Mouse (Mus musculus): ENCODE data around the gene Ino80b. TPM values are rescaled to one million over a fixed set of nuclear protein-coding genes. Genes with fewer than 3 reads are reported as not detected.

The Ino80b gene
- polyA plus RNA-seq, 1 experiment from 2014 or later = 13.3 TPM

- ATAC-seq (ENCODE audit: insufficient read depth) (no peak), DNase-seq (no peak)
- no peaks in the 10 kb centered on the region for H3K9me3 ChIP-seq (ENCODE audit: low read depth, low read length)
- H3K4me2 ChIP-seq = no peak overlapping the region
- no peak overlapping the region for H3K4me3 ChIP-seq (ENCODE audit: low read depth, low read length)
- no peak overlapping the region for H3K27ac ChIP-seq (ENCODE audit: low read depth)
- no peak for TF ChIP-seq CTCF (IDR thresholded peaks at IDR 0.05; ENCODE audit: low read depth)
- H3K27me3 ChIP-seq (ENCODE audit: insufficient read depth, low read length) = no peaks in the 10 kb centered on the region
- H3K9ac ChIP-seq = no peak overlapping the region
- 87% methylated on average over 13 of the region's 13 CpGs for WGBS
- H3K4me1 ChIP-seq (ENCODE audit: insufficient read depth) = peaks cover 10% of the 10 kb centered on the region
- peaks cover 31% of the 10 kb centered on the region for H3K36me3 ChIP-seq (ENCODE audit: insufficient read depth)
Observed at GRCm38 (mm10) chr6:83117616-83118015, 7.6 kb downstream of the Ino80b start.

GRCm38 (mm10) chr6:83117165-83117438 is 8.1 kb downstream of the Ino80b start:
- H3K9ac ChIP-seq = no peak overlapping the region
- H3K27me3 ChIP-seq (ENCODE audit: insufficient read depth, low read length) = no peaks in the 10 kb centered on the region
- no peak for TF ChIP-seq CTCF (IDR thresholded peaks at IDR 0.05; ENCODE audit: low read depth)
- WGBS = 78% methylated on average over 4 of the region's 4 CpGs
- DNase-seq (no peak), ATAC-seq (ENCODE audit: insufficient read depth) (no peak)
- H3K36me3 ChIP-seq (ENCODE audit: insufficient read depth) = peaks cover 31% of the 10 kb centered on the region
- peak overlapping the region; percentile 89; the same call in 1 of the 2 replicates for H3K4me3 ChIP-seq (ENCODE audit: low read depth, low read length)
- H3K9me3 ChIP-seq (ENCODE audit: low read depth, low read length) = no peaks in the 10 kb centered on the region
- H3K27ac ChIP-seq (ENCODE audit: low read depth) = no peak overlapping the region
- H3K4me1 ChIP-seq (ENCODE audit: insufficient read depth) = peaks cover 10% of the 10 kb centered on the region
- H3K4me2 ChIP-seq = peak overlapping the region; percentile 91

GRCm38 (mm10) chr6:83116373-83117164 is 8.7 kb downstream of the Ino80b start:
- H3K4me1 ChIP-seq (ENCODE audit: insufficient read depth) = peaks cover 10% of the 10 kb centered on the region

GRCm38 (mm10) chr6:83115682-83116372 is 9.4 kb downstream of the Ino80b start:
- H3K9ac ChIP-seq = peak overlapping the region; percentile 85
- WGBS = under 1% methylated on average over 48 of the region's 48 CpGs
- peak; percentile 62 for ATAC-seq (ENCODE audit: insufficient read depth)

More at GRCm38 (mm10) chr6:83116373-83117164, 8.7 kb downstream of the Ino80b start:
- no peak for ATAC-seq (ENCODE audit: insufficient read depth)
- peak overlapping the region; percentile 84; the same call in 1 of the 2 replicates for H3K27ac ChIP-seq (ENCODE audit: low read depth)
- H3K36me3 ChIP-seq (ENCODE audit: insufficient read depth) = peaks cover 32% of the 10 kb centered on the region
- WGBS = 65% methylated on average over 11 of the region's 11 CpGs
- H3K4me2 ChIP-seq = peak overlapping the region; percentile 91
- H3K4me3 ChIP-seq (ENCODE audit: low read depth, low read length) = peak overlapping the region; percentile 89
- TF ChIP-seq CTCF (IDR thresholded peaks at IDR 0.05; ENCODE audit: low read depth) = no peak
- H3K9ac ChIP-seq = peak overlapping the region; percentile 85
- no peaks in the 10 kb centered on the region for H3K9me3 ChIP-seq (ENCODE audit: low read depth, low read length)
- no peaks in the 10 kb centered on the region for H3K27me3 ChIP-seq (ENCODE audit: insufficient read depth, low read length)
- DNase-seq = no peak

GRCm38 (mm10) chr6:83115011-83115671 is 10.1 kb downstream of the Ino80b start, which contains the start of gene Mogs:
Gene Mogs (plus strand): TSS chr6:83115496.
- Histone ChIP-seq H3K4me3 (ENCODE audit: low read depth, low read length) (peak within 1 kb of the TSS; percentile 89), H3K4me1 (ENCODE audit: insufficient read depth) (peaks cover 9% of the 10 kb centered on the region), H3K9me3 (ENCODE audit: low read depth, low read length) (no peaks in the 10 kb centered on the region), H3K4me2 (peak within 1 kb of the TSS; percentile 91), H3K27me3 (ENCODE audit: insufficient read depth, low read length) (no peaks in the 10 kb centered on the region), H3K27ac (ENCODE audit: low read depth) (peak within 1 kb of the TSS; percentile 84), H3K36me3 (ENCODE audit: insufficient read depth) (peaks cover 39% of the 10 kb centered on the region), H3K9ac (peak within 1 kb of the TSS; percentile 85)
- DNase-seq (peak; percentile 96), ATAC-seq (ENCODE audit: insufficient read depth) (peak; percentile 89)
- WGBS = 1% methylated on average over 56 of the region's 58 CpGs
- 0 out of 2 replicates have a peak, but pooled peaks have one; percentile 27 for TF ChIP-seq CTCF (IDR thresholded peaks at IDR 0.05; ENCODE audit: low read depth)

More at GRCm38 (mm10) chr6:83115682-83116372, 9.4 kb downstream of the Ino80b start:
- Histone ChIP-seq H3K36me3 (ENCODE audit: insufficient read depth) (peaks cover 38% of the 10 kb centered on the region), H3K9me3 (ENCODE audit: low read depth, low read length) (no peaks in the 10 kb centered on the region), H3K27me3 (ENCODE audit: insufficient read depth, low read length) (no peaks in the 10 kb centered on the region), H3K4me2 (peak overlapping the region; percentile 91), H3K4me1 (ENCODE audit: insufficient read depth) (peaks cover 10% of the 10 kb centered on the region), H3K27ac (ENCODE audit: low read depth) (peak overlapping the region; percentile 84), H3K4me3 (ENCODE audit: low read depth, low read length) (peak overlapping the region; percentile 89)
- TF ChIP-seq CTCF (IDR thresholded peaks at IDR 0.05; ENCODE audit: low read depth) = no peak
- no peak for DNase-seq

GRCm38 (mm10) chr6:83111510-83112136 is 13.6 kb downstream of the Ino80b start:
- TF ChIP-seq CTCF (IDR thresholded peaks at IDR 0.05; ENCODE audit: low read depth) = no peak
- no peak overlapping the region for H3K27ac ChIP-seq (ENCODE audit: low read depth)

More at GRCm38 (mm10) chr6:83111510-83112136, 13.6 kb downstream of the Ino80b start:
- 86% methylated on average over 4 of the region's 4 CpGs for WGBS
- Histone ChIP-seq H3K27me3 (ENCODE audit: insufficient read depth, low read length) (no peaks in the 10 kb centered on the region), H3K9me3 (ENCODE audit: low read depth, low read length) (no peaks in the 10 kb centered on the region), H3K4me2 (no peak overlapping the region), H3K4me1 (ENCODE audit: insufficient read depth) (peaks cover 12% of the 10 kb centered on the region; the same call in 1 of the 2 replicates), H3K9ac (no peak overlapping the region), H3K36me3 (ENCODE audit: insufficient read depth) (peaks cover 14% of the 10 kb centered on the region; the same call in 1 of the 2 replicates), H3K4me3 (ENCODE audit: low read depth, low read length) (no peak overlapping the region)
- DNase-seq (no peak), ATAC-seq (ENCODE audit: insufficient read depth) (no peak)
